Mouse (Mus musculus) adipocyte (in vitro differentiated cells): Measurements from ENCODE around the gene Slc9a6.
A peak's percentile ranks its signal among the peaks of the same experiment; 100 is the strongest.

Experiments
- DNase-seq: peaks from one replicate; pipeline ENCODE4 v3.0.0-alpha.2; 2016; ENCODE audit warnings: low spot score

Gene Slc9a6

DNA sequence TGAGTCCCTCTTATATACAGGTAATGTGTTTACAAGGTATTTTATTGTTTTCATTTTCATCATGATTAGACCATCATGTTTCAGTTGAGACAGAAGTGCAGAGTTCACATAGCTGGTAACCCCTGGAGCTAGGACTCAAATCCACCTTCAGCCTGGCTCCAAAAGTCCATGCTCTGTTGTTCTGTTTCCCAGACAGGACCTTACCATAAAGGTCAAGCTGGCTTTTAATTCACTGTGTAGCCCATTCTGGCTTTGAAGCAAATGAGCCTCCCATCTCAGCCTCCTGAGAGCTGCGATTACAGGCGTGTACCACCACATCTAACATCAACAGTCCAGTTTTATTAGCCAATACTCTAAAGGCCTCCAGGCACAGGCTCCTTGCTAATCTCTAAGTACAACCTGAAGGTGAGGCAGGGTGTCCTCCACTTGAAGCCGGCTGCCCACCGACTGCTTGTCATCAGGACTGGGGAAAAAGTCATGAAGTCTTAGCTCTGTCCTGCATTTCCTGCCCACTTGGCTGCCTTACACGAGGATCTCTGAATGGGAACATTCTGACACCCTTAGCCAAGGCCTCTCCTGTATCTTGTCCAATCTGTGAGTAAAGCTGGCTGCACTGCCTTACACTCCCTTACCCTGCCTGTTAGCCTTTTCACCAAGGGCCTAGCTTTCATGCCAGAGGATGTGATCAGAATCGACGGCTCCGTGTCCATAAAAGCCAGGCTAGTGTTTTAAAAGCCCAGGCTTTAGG lies 55.8 kb downstream of the Slc9a6 start:
- DNase-seq: peak; percentile 56

GRCm38 (mm10) chrX:56667296-56667695 lies 57.7 kb downstream of the Slc9a6 start:
- no peak for DNase-seq

DNA sequence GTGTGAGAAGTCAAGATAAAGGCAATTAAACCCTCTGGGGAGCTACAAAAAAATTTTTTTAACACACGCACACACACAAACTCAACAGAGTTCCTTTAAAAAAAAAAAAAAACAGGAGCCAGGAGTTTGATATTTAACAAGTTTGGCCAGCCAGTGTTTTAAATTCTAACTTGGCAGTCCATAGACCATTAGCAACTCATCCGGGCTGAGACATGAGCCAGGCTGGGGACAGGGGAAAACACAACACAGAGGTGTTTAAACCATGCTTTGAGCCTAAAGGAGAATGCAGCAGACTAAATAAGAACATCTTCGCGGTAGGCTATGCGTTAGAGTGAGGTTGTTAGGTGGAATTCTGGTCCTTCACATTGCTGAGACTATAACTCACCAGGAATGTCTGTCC lies 58.5 kb downstream of the Slc9a6 start:
- peak; percentile 32 for DNase-seq

DNA sequence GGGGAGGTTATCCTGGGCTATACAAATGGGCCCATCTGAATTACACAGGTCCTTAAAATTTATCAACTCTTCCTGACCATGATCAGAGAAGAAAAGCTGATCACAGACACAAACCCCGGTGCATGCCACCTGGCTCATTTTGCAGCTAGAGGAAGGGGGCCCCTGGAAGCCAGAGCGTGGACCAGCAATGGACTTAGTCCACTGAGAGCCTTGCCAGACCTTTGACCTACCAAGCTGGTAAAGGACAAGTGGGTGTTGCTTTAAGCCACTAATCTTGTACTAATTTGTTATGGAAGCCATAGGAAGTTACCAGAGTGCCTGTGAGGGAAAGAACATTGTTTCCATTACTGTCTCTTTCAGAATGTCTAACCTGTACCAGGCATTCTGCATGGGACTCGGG lies 58.9 kb downstream of the Slc9a6 start:
- no peak for DNase-seq

DNA sequence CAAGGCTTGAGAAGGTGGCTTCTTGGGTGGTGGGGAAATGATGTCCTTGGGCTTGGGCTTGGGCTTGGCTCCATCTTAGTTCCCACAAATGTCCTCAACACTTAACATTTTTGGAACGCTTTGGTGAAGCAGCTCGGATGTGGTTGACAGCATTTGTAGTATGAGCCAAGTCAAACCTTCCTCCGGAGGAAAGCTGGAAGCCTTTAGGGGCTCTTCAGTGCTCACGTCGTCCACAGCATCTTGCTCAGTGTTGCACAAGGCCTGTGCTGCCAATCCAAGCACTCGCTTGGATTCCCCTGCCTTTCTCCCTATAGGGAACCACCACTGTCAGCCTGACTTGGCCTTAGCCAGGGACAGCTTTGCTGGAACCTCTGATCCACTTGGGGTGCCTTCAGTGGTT lies 66.0 kb downstream of the Slc9a6 start:
- no peak for DNase-seq

GRCm38 (mm10) chrX:56677736-56678135 lies 68.2 kb downstream of the Slc9a6 start:
- DNase-seq: no peak

- no peak for DNase-seq
Measured at GRCm38 (mm10) chrX:56679066-56679465, 69.5 kb downstream of the Slc9a6 start.

GRCm38 (mm10) chrX:56682156-56682720 lies 72.7 kb downstream of the Slc9a6 start:
- DNase-seq: no peak

DNA sequence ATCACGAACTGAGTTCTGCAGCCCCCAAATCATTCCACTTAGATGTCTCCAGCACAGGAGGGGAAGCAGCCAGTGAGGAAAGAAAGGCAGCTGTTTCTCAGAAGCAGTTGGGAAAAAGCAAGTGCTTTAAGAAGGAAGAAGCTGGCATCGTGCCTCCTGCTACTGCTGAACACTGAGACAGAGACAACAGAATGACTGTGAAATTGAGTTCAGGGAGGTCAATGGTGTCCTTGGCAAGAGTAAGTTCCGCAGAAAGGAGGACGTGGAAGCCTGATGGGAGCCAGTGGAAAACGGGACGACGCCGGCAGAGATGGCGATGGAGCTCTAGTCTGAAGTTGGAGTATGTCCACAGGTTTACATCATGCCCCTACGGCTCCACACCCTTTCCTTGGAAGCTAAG lies 74.0 kb downstream of the Slc9a6 start:
- DNase-seq: peak; percentile 16

GRCm38 (mm10) chrX:56692554-56692953 lies 83.0 kb downstream of the Slc9a6 start:
- no peak for DNase-seq

- DNase-seq: no peak
Measured at GRCm38 (mm10) chrX:56694539-56694938, 85.0 kb downstream of the Slc9a6 start.

GRCm38 (mm10) chrX:56697199-56697780 lies 87.7 kb downstream of the Slc9a6 start:
- no peak for DNase-seq

- DNase-seq: no peak
Measured at GRCm38 (mm10) chrX:56697886-56698285, 88.3 kb downstream of the Slc9a6 start.

DNA sequence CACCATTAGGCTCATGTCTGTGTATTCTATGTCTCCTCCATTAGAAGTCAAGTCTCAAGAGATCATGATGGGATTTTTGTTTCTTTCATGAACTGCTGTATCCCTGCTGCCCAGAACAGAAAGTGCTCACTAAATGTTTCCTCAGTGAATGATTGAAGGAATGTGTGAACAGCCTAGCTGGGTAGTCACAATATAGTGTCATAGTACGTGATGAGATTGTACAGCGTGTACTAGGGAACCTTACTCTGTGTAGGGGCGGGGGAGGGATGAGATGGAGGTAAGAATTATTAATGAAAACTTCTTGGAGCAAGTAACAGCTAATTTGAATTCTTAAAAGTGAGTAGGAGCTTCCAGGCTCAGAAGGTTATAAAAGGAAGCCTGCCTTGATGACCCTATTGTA lies 91.7 kb downstream of the Slc9a6 start:
- DNase-seq: no peak

DNA sequence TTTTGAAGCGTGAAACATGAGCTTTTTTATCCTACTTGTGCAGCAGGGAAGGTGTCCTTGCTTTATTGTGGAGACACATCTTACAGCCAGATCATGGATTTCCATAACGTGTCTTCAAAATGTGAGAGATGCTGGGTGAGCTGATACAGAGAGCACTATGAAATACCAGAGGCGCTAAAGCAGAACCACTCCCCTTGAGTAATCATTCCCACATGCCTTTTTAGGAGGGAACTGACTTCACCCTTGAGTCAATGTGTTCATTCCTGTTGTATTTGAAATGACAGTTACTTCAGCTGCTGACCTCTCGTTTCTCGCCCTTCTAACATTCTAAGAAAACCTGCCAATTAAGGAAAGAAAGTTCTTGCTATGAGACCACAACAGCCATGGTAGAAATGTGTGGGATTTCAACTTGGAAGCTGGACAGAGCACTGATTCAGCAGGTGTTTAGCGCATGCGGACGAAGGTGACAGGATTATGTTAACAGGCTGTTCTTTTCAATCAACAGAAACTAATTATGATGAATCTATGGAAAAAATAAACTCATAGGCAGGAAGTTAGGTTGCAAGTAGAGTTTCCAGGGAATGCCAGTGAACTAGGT lies 94.5 kb downstream of the Slc9a6 start:
- DNase-seq: no peak

DNA sequence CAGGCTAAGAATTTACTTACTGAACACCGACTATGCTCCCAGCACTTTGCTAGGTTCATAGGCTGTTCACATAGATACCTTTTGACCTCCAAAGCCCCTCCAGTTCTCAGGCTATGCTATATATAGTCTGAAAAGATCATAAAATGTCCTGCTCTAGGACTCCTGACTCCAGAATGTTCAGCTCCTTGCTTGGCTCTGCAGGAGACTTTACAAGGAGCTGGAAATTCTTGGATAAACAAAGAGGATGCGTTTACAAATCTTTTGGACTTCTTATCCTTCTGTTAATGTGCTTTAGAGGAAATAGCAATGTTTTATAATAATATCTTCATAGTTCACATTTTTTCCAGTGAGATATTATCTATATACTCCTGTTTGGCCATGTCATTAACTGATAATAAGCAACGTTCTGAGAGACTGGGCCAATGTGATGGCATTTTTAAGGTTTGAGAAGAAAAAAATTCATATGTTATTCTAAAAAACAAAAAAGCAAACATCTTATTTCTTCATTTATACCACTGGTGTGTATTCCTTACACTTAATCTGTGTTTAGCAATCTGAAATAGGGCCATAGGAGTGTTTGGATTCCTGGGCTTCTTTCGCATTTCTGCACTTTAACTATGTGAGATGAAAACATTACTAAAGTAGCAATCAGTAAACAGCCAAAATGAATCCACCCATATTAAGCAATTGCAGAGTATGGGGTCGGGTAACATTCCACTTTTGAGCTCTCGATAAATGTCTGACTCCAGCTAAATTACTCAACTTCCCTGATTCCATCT lies 99.2 kb downstream of the Slc9a6 start:
- no peak for DNase-seq

GRCm38 (mm10) chrX:56710522-56710921 lies 101.0 kb downstream of the Slc9a6 start:
- DNase-seq: no peak

GRCm38 (mm10) chrX:56712666-56713065 lies 103.1 kb downstream of the Slc9a6 start:
- no peak for DNase-seq
